Mouse (Mus musculus) CH12.LX (cell line): ENCODE results near the gene Ttc17. TPM values are rescaled to one million over a fixed set of nuclear protein-coding genes. Genes with fewer than 3 reads are reported as not detected.

Experiments
- DNase-seq: peaks from one replicate; pipeline ENCODE4 v3.0.0-alpha.2; 2013; ENCODE audit errors: extremely low read depth
- H3K27ac ChIP-seq: 2 replicates; pipeline ENCODE4 v1.5.1; 2012; ENCODE audit warnings: low read depth, mild to moderate bottlenecking, control low read depth, moderate library complexity; ENCODE audit not compliant: insufficient read depth
- H3K27me3 ChIP-seq: replicated peaks from 2 replicates; pipeline ENCODE3; 2012; ENCODE audit warnings: inconsistent platforms
- H3K36me3 ChIP-seq, 2 experiments: replicated peaks in 1 of 2; 2 replicates each; pipeline versions ENCODE3 to v1.6.1; 2012; ENCODE audit warnings: inconsistent platforms in 1 of 2, low read length in 1 of 2, mild to moderate bottlenecking in 1 of 2, mixed read lengths in 1 of 2, moderate library complexity in 1 of 2; ENCODE audit not compliant: control insufficient read depth in 1 of 2, insufficient read depth in 1 of 2
- H3K4me1 ChIP-seq, 2 experiments: 2 replicates each; pipeline ENCODE4 v1.6.1; 2012; ENCODE audit warnings: inconsistent platforms in 1 of 2, moderate library complexity in 1 of 2; ENCODE audit not compliant: insufficient read depth in 2 of 2, control insufficient read depth in 1 of 2
- H3K4me2 ChIP-seq: 2 replicates; pipeline ENCODE4 v1.6.1; 2012; ENCODE audit warnings: low read depth, mild to moderate bottlenecking, control low read depth; ENCODE audit not compliant: poor library complexity, insufficient read depth, severe bottlenecking
- H3K4me3 ChIP-seq, 3 experiments: fragments of 150-350 bp in 1 of 3; sonication (generic) in 1 of 3; replicated peaks in 1 of 3; 2 replicates each; pipeline versions ENCODE3 to v1.5.1; 2011 to 2012; ENCODE audit warnings: low read depth in 2 of 3, low read length in 2 of 3, mild to moderate bottlenecking in 2 of 3, moderate library complexity in 2 of 3, control low read depth in 1 of 3, improper control_type of control experiment in 1 of 3, inconsistent platforms in 1 of 3, mixed read lengths in 1 of 3; ENCODE audit not compliant: poor library complexity in 1 of 3
- H3K79me2 ChIP-seq: replicated peaks from 2 replicates; pipeline ENCODE4 v1.6.1; 2012; ENCODE audit warnings: mild to moderate bottlenecking, moderate library complexity; ENCODE audit not compliant: control insufficient read depth, poor library complexity, insufficient read depth, severe bottlenecking; ENCODE audit errors: extremely low read depth
- H3K9ac ChIP-seq: 2 replicates; pipeline ENCODE4 v1.6.1; 2012; ENCODE audit warnings: low read depth, mild to moderate bottlenecking, control low read depth, moderate library complexity; ENCODE audit not compliant: insufficient read depth
- H3K9me3 ChIP-seq: replicated peaks from 2 replicates; pipeline ENCODE3; 2012; ENCODE audit warnings: low read length, inconsistent platforms, mixed read lengths
- BHLHE40 ChIP-seq: IDR thresholded peaks from 2 replicates; pipeline ENCODE4 v1.6.1; 2011; ENCODE audit warnings: mild to moderate bottlenecking, low read depth, low read length, improper control_type of control experiment
- EP300 ChIP-seq: IDR thresholded peaks from 2 replicates; pipeline ENCODE4 v1.6.1; 2011; ENCODE audit warnings: low read length, improper control_type of control experiment
- HCFC1 ChIP-seq: IDR thresholded peaks from 2 replicates; pipeline ENCODE4 v1.6.1; 2012; ENCODE audit warnings: low read depth, mild to moderate bottlenecking, inconsistent platforms, low read length, improper control_type of control experiment
- IRF4 ChIP-seq: IDR thresholded peaks from 2 replicates; pipeline ENCODE4 v1.6.1; 2014; ENCODE audit warnings: low read depth, mild to moderate bottlenecking, inconsistent platforms, low read length, improper control_type of control experiment
- JUN ChIP-seq: IDR thresholded peaks from 2 replicates; pipeline ENCODE4 v1.6.1; 2011; ENCODE audit warnings: low read depth, mild to moderate bottlenecking, low read length, improper control_type of control experiment, moderate library complexity; ENCODE audit not compliant: insufficient read depth
- MAX ChIP-seq: IDR thresholded peaks from 2 replicates; pipeline ENCODE4 v1.6.1; 2011; ENCODE audit warnings: low read length, improper control_type of control experiment
- MAZ ChIP-seq: IDR thresholded peaks from 2 replicates; pipeline ENCODE4 v1.6.1; 2012; ENCODE audit warnings: low read depth, mild to moderate bottlenecking, inconsistent platforms, low read length, improper control_type of control experiment, moderate library complexity
- MXI1 ChIP-seq: IDR thresholded peaks from 2 replicates; pipeline ENCODE4 v1.6.1; 2011; ENCODE audit warnings: mild to moderate bottlenecking, low read depth, low read length, improper control_type of control experiment
- MYC ChIP-seq: IDR thresholded peaks from 2 replicates; pipeline ENCODE4 v1.6.1; 2011; ENCODE audit warnings: low read depth, mild to moderate bottlenecking, improper control_type of control experiment, low read length
- RCOR1 ChIP-seq: conservative IDR thresholded peaks from 2 replicates; pipeline ENCODE4 v1.6.1; 2012; ENCODE audit warnings: low read depth, mild to moderate bottlenecking, inconsistent platforms, low read length, improper control_type of control experiment
- ZC3H11A ChIP-seq: IDR thresholded peaks from 2 replicates; pipeline ENCODE4 v1.6.1; 2012; ENCODE audit warnings: low read depth, mild to moderate bottlenecking, inconsistent platforms, low read length, improper control_type of control experiment
- ZNF384 ChIP-seq: IDR thresholded peaks from 2 replicates; pipeline ENCODE4 v1.6.1; 2012; ENCODE audit warnings: low read depth, low read length, improper control_type of control experiment, inconsistent platforms
- dilution Hi-C: fragments of 300-500 bp; cut with MboI; formaldehyde crosslinking; loops from 2 replicates; pipeline ENCODE4 v1.14.3; 2020; ENCODE audit warnings: low sequenced_read_pairs; ENCODE audit not compliant: extremely low pct_unique_long_range_greater_than_20kb, extremely low pct_ligation_motif_present
- in situ Hi-C: fragments of 300-500 bp; cut with MboI; formaldehyde crosslinking; loops from 3 replicates; pipeline ENCODE4 v1.14.3; 2019; ENCODE audit warnings: low sequenced_read_pairs, low pct_ligation_motif_present, low pct_unique_long_range_greater_than_20kb, mixed read lengths
- polyA plus RNA-seq: library from polyadenylated mRNA; unstranded; fragments of >175 nt; gene quantifications from 2 replicates; pipeline ENCODE4 v1.2.1, GENCODE M21; 2012; ENCODE audit warnings: low read depth; ENCODE audit not compliant: insufficient read length
- total RNA-seq, 2 experiments: library from RNA; depleted of rRNA; stranded (reverse); fragments of 300-350 nt in 1 of 2; fragments of >200 nt in 1 of 2; gene quantifications; 2 replicates each; pipeline ENCODE4 v1.2.3; 2012 to 2014

Gene Ttc17
- total and polyA plus RNA-seq, 3 experiments: 13.2 to 17.9 (median 13.8) TPM

DNA sequence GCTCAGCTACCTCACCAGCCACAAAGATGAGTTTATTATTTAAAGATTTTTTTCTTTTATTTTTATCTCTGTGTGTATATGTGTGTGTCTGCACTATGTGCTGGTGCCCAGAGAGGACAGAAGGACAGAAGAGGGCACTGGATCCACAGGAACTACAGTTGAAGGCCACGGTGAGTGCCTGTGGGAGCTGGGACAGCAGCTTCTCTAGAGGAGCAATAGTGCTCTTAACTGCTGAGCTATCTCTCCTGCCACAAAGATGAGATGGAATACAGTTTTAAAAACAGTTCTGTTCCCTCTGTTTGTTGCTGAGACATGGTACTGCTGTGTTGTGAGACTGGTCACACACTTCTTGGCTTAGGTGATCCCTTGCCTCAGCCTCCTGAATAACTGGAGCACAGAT lies 22.0 kb upstream of the Ttc17 start:
- Histone ChIP-seq H3K27ac (no peak overlapping the region), H3K9ac (no peak overlapping the region), H3K36me3 (peaks cover 36 to 80% of the 10 kb centered on the region in 2 experiments), H3K79me2 (peaks cover 43% of the 10 kb centered on the region), H3K9me3 (no peaks in the 10 kb centered on the region), H3K27me3 (no peaks in the 10 kb centered on the region), H3K4me2 (no peak overlapping the region), H3K4me1 (peaks cover 3 to 6% of the 10 kb centered on the region in 2 experiments; a peak in 3 of 4 replicates), H3K4me3 (no peak overlapping the region)
- TF ChIP-seq EP300 (no peak), MAZ (no peak), IRF4 (no peak), RCOR1 (no peak)
- no peak for DNase-seq
- in situ Hi-C loops: no loop called here
- dilution Hi-C loops: no loop called here

GRCm38 (mm10) chr2:94407441-94407840 lies 952 bp upstream of the Ttc17 start:
- no peak for DNase-seq

GRCm38 (mm10) chr2:94407021-94407420 lies 532 bp upstream of the Ttc17 start:
- no peaks in the 10 kb centered on the region for H3K27me3 ChIP-seq
- H3K27ac ChIP-seq: no peak overlapping the region
- peaks cover 0 to 19% of the 10 kb centered on the region in 2 experiments; a peak in 2 of 4 replicates for H3K4me1 ChIP-seq
- H3K79me2 ChIP-seq: peaks cover 20% of the 10 kb centered on the region
- H3K36me3 ChIP-seq: peaks cover 10 to 31% of the 10 kb centered on the region in 2 experiments
- peak; percentile 37 for DNase-seq
- 0 out of 2 replicates have a peak, but pooled peaks have one; percentile 5 for TF ChIP-seq IRF4
- TF ChIP-seq MXI1: peak; percentile 70
- TF ChIP-seq MAX: peak; percentile 67; the same call in 1 of the 2 replicates
- TF ChIP-seq HCFC1: no peak
- TF ChIP-seq MYC: peak; percentile 81
- TF ChIP-seq, all 38 proteins: peak for 4
- H3K4me2 ChIP-seq: peak overlapping the region; percentile 90
- H3K9me3 ChIP-seq: no peaks in the 10 kb centered on the region
- H3K4me3 ChIP-seq: peak overlapping the region; percentile 95 to 99 (median 96)
- in situ Hi-C loops (no loop called here), dilution Hi-C loops (no loop called here)
- H3K9ac ChIP-seq: peak overlapping the region; percentile 69

More at GRCm38 (mm10) chr2:94407441-94407840, 952 bp upstream of the Ttc17 start:
- H3K4me1 ChIP-seq: peaks cover 0 to 19% of the 10 kb centered on the region in 2 experiments; a peak in 2 of 4 replicates
- peak overlapping the region; percentile 69 for H3K9ac ChIP-seq
- no peak for TF ChIP-seq ZC3H11A
- no peak for TF ChIP-seq JUN
- TF ChIP-seq BHLHE40: 0 out of 2 replicates have a peak, but pooled peaks have one; percentile 11
- TF ChIP-seq ZNF384: peak; percentile 78
- no peak for TF ChIP-seq RCOR1
- peak overlapping the region; percentile 95 to 99 (median 96) for H3K4me3 ChIP-seq
- H3K79me2 ChIP-seq: peaks cover 20% of the 10 kb centered on the region
- dilution Hi-C loops (no loop called here), in situ Hi-C loops (no loop called here)
- H3K9me3 ChIP-seq: no peaks in the 10 kb centered on the region
- H3K36me3 ChIP-seq: peaks cover 11 to 30% of the 10 kb centered on the region in 2 experiments
- H3K27ac ChIP-seq: no peak overlapping the region
- H3K4me2 ChIP-seq: peak overlapping the region; percentile 90
- H3K27me3 ChIP-seq: no peaks in the 10 kb centered on the region
